Mouse (Mus musculus): Measurements from ENCODE around the gene Mast2. TPM values are rescaled to one million over a fixed set of nuclear protein-coding genes. Genes with fewer than 3 reads are reported as not detected.

Gene Mast2
- polyA plus RNA-seq, 1 experiment from 2014 or later = 2.4 TPM

- WGBS (ENCODE audit: insufficient replicate concordance) = 92% methylated on average over 1 of the region's 1 CpGs
- Histone ChIP-seq H3K4me3 (ENCODE audit: low read depth, low read length) (no peak overlapping the region), H3K27me3 (ENCODE audit: insufficient read depth, low read length) (no peaks in the 10 kb centered on the region), H3K36me3 (replicated peaks; ENCODE audit: insufficient read depth, low read length) (no peaks in the 10 kb centered on the region), H3K9me3 (ENCODE audit: low read length) (no peaks in the 10 kb centered on the region), H3K27ac (ENCODE audit: low read depth) (no peak overlapping the region), H3K9ac (replicated peaks) (no peak overlapping the region), H3K4me1 (ENCODE audit: insufficient read depth) (no peaks in the 10 kb centered on the region), H3K4me2 (ENCODE audit: low read depth, low read length) (no peak overlapping the region)
- ATAC-seq = no peak
- DNase-seq = peak; percentile 18
- peak; percentile 49 for TF ChIP-seq CTCF (IDR thresholded peaks at IDR 0.05; ENCODE audit: low read depth)
- TF ChIP-seq EP300 (IDR thresholded peaks at IDR 0.05; ENCODE audit: low read depth) = no peak
Measured at GRCm38 (mm10) chr4:116358099-116358498, 105.9 kb downstream of the Mast2 start.

- Histone ChIP-seq H3K9ac (replicated peaks) (no peak overlapping the region), H3K36me3 (replicated peaks; ENCODE audit: insufficient read depth, low read length) (no peaks in the 10 kb centered on the region), H3K4me3 (ENCODE audit: low read depth, low read length) (no peak overlapping the region), H3K9me3 (ENCODE audit: low read length) (no peaks in the 10 kb centered on the region), H3K27me3 (ENCODE audit: insufficient read depth, low read length) (no peaks in the 10 kb centered on the region), H3K4me1 (ENCODE audit: insufficient read depth) (no peaks in the 10 kb centered on the region), H3K4me2 (ENCODE audit: low read depth, low read length) (no peak overlapping the region), H3K27ac (ENCODE audit: low read depth) (no peak overlapping the region)
- ATAC-seq = no peak
- TF ChIP-seq EP300 (IDR thresholded peaks at IDR 0.05; ENCODE audit: low read depth) = no peak
- no peak for TF ChIP-seq CTCF (IDR thresholded peaks at IDR 0.05; ENCODE audit: low read depth)
- DNase-seq = no peak
- 92% methylated on average over 3 of the region's 3 CpGs for WGBS (ENCODE audit: insufficient replicate concordance)
Measured at GRCm38 (mm10) chr4:116352919-116353318, 111.1 kb downstream of the Mast2 start.

GRCm38 (mm10) chr4:116352496-116352895 is 111.5 kb downstream of the Mast2 start:
- H3K27ac ChIP-seq (ENCODE audit: low read depth) = no peak overlapping the region
- no peak overlapping the region for H3K4me3 ChIP-seq (ENCODE audit: low read depth, low read length)
- no peaks in the 10 kb centered on the region for H3K27me3 ChIP-seq (ENCODE audit: insufficient read depth, low read length)
- H3K9me3 ChIP-seq (ENCODE audit: low read length) = no peaks in the 10 kb centered on the region
- no peaks in the 10 kb centered on the region for H3K4me1 ChIP-seq (ENCODE audit: insufficient read depth)
- TF ChIP-seq EP300 (IDR thresholded peaks at IDR 0.05; ENCODE audit: low read depth) = no peak
- TF ChIP-seq CTCF (IDR thresholded peaks at IDR 0.05; ENCODE audit: low read depth) = no peak
- H3K4me2 ChIP-seq (ENCODE audit: low read depth, low read length) = no peak overlapping the region
- WGBS (ENCODE audit: insufficient replicate concordance) = 76% methylated on average over 3 of the region's 3 CpGs
- H3K36me3 ChIP-seq (replicated peaks; ENCODE audit: insufficient read depth, low read length) = no peaks in the 10 kb centered on the region
- no peak for ATAC-seq
- no peak for DNase-seq
- no peak overlapping the region for H3K9ac ChIP-seq (replicated peaks)

GRCm38 (mm10) chr4:116342119-116342518 is 121.9 kb downstream of the Mast2 start:
- no peaks in the 10 kb centered on the region for H3K9me3 ChIP-seq (ENCODE audit: low read length)
- H3K27me3 ChIP-seq (ENCODE audit: insufficient read depth, low read length) = no peaks in the 10 kb centered on the region
- TF ChIP-seq EP300 (IDR thresholded peaks at IDR 0.05; ENCODE audit: low read depth) (no peak), CTCF (IDR thresholded peaks at IDR 0.05; ENCODE audit: low read depth) (peak; percentile 81)
- H3K4me2 ChIP-seq (ENCODE audit: low read depth, low read length) = no peak overlapping the region
- DNase-seq (peak; percentile 42), ATAC-seq (no peak)
- H3K4me3 ChIP-seq (ENCODE audit: low read depth, low read length) = no peak overlapping the region
- no peak overlapping the region for H3K27ac ChIP-seq (ENCODE audit: low read depth)
- no peak overlapping the region for H3K9ac ChIP-seq (replicated peaks)
- H3K4me1 ChIP-seq (ENCODE audit: insufficient read depth) = no peaks in the 10 kb centered on the region
- no peaks in the 10 kb centered on the region for H3K36me3 ChIP-seq (replicated peaks; ENCODE audit: insufficient read depth, low read length)

GRCm38 (mm10) chr4:116336294-116336693 is 127.7 kb downstream of the Mast2 start:
- DNase-seq (no peak), ATAC-seq (no peak)
- H3K27me3 ChIP-seq (ENCODE audit: insufficient read depth, low read length) = no peaks in the 10 kb centered on the region
- no peaks in the 10 kb centered on the region for H3K4me1 ChIP-seq (ENCODE audit: insufficient read depth)
- no peak overlapping the region for H3K4me3 ChIP-seq (ENCODE audit: low read depth, low read length)
- no peak overlapping the region for H3K27ac ChIP-seq (ENCODE audit: low read depth)
- H3K4me2 ChIP-seq (ENCODE audit: low read depth, low read length) = no peak overlapping the region
- H3K9me3 ChIP-seq (ENCODE audit: low read length) = no peaks in the 10 kb centered on the region
- no peaks in the 10 kb centered on the region for H3K36me3 ChIP-seq (replicated peaks; ENCODE audit: insufficient read depth, low read length)
- H3K9ac ChIP-seq (replicated peaks) = no peak overlapping the region
- 70% methylated on average over 1 of the region's 1 CpGs for WGBS (ENCODE audit: insufficient replicate concordance)
- no peak for TF ChIP-seq EP300 (IDR thresholded peaks at IDR 0.05; ENCODE audit: low read depth)
- TF ChIP-seq CTCF (IDR thresholded peaks at IDR 0.05; ENCODE audit: low read depth) = no peak

GRCm38 (mm10) chr4:116329256-116329655 is 134.7 kb downstream of the Mast2 start:
- ATAC-seq = no peak
- Histone ChIP-seq H3K9ac (replicated peaks) (no peak overlapping the region), H3K4me1 (ENCODE audit: insufficient read depth) (no peaks in the 10 kb centered on the region), H3K4me3 (ENCODE audit: low read depth, low read length) (no peak overlapping the region), H3K9me3 (ENCODE audit: low read length) (peaks cover 3% of the 10 kb centered on the region; the same call in 1 of the 2 replicates), H3K27ac (ENCODE audit: low read depth) (no peak overlapping the region), H3K27me3 (ENCODE audit: insufficient read depth, low read length) (no peaks in the 10 kb centered on the region), H3K36me3 (replicated peaks; ENCODE audit: insufficient read depth, low read length) (peaks cover 12% of the 10 kb centered on the region), H3K4me2 (ENCODE audit: low read depth, low read length) (no peak overlapping the region)
- no peak for TF ChIP-seq EP300 (IDR thresholded peaks at IDR 0.05; ENCODE audit: low read depth)
- no peak for TF ChIP-seq CTCF (IDR thresholded peaks at IDR 0.05; ENCODE audit: low read depth)
- DNase-seq = no peak
- WGBS (ENCODE audit: insufficient replicate concordance) = 88% methylated on average over 3 of the region's 3 CpGs

GRCm38 (mm10) chr4:116322127-116322526 is 141.9 kb downstream of the Mast2 start:
- Histone ChIP-seq H3K4me1 (ENCODE audit: insufficient read depth) (no peaks in the 10 kb centered on the region), H3K27ac (ENCODE audit: low read depth) (no peak overlapping the region), H3K9ac (replicated peaks) (no peak overlapping the region), H3K4me3 (ENCODE audit: low read depth, low read length) (no peak overlapping the region), H3K36me3 (replicated peaks; ENCODE audit: insufficient read depth, low read length) (peaks cover 11% of the 10 kb centered on the region), H3K4me2 (ENCODE audit: low read depth, low read length) (no peak overlapping the region), H3K27me3 (ENCODE audit: insufficient read depth, low read length) (no peaks in the 10 kb centered on the region), H3K9me3 (ENCODE audit: low read length) (no peaks in the 10 kb centered on the region)
- TF ChIP-seq CTCF (IDR thresholded peaks at IDR 0.05; ENCODE audit: low read depth) = no peak
- no peak for TF ChIP-seq EP300 (IDR thresholded peaks at IDR 0.05; ENCODE audit: low read depth)
- ATAC-seq (no peak), DNase-seq (no peak)
- 86% methylated on average over 6 of the region's 6 CpGs for WGBS (ENCODE audit: insufficient replicate concordance)

All from liver, postnatal 0 days (tissue).